Mouse (Mus musculus): ENCODE results near the gene H2afj.

DNA sequence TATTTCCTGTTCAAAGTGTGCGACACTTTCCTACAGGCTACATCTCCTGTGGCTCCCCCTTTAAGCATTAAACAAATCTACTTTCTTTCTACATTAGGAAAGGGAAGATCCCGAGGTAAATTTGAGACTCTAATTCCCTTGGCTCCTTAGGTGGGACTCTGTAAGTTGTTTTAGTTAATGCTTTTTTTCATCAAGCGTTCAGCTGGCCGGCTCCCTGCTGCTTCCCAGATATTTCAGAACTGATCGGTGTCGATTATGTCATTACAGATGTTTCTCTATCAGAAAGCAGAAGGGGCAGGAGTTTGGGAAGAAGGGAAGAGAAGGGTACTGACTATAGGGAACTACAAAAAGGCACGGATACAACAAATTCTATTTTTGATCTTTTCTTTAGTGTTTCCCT, 19.1 kb downstream of the H2afj start:
- TF ChIP-seq POLR2A (IDR thresholded peaks at IDR 0.05; ENCODE audit: control insufficient read depth, extremely low read depth, insufficient read depth, low read length, poor library complexity) (no peak), CTCF (IDR thresholded peaks at IDR 0.05; ENCODE audit: borderline replicate concordance, control insufficient read depth, extremely low read depth, insufficient read depth, low read length, poor library complexity) (no peak)

Measured in thymus, adult 2 months (tissue).